Mouse (Mus musculus): ENCODE results near the gene Eif4b.

DNA sequence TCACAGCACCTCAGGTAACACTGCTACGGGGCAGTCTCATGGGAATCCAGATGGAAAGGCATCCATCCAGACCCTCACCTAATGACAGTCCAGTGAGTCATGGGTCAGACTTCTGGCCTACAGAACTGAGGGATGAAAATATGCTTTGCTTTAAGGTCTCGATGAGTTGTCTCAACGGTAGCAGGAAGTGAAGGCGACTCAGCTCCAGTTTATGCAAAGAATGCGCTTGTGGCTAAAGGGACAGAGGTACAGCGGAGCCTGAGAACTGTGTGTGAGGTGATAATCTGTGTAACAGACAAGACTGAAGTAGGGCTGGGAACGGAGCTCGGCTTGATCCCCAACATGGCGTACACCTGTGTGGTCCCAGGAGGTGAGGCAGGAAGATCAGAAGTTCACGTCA, 27.9 kb upstream of the Eif4b start:
- TF ChIP-seq CTCF (IDR thresholded peaks at IDR 0.05; ENCODE audit: low read depth) (no peak), EP300 (IDR thresholded peaks at IDR 0.05; ENCODE audit: low read depth) (no peak)

Data from liver, postnatal 0 days (tissue).